Mouse (Mus musculus) gastrocnemius, postnatal 25 days (tissue): ENCODE measurements around the gene Gm4201. TPM values are rescaled to one million over a fixed set of nuclear protein-coding genes. Genes with fewer than 3 reads are reported as not detected.
"Not testable (repeated sequence)": the region's sequence is repeated elsewhere in the genome, so short reads cannot be mapped to it uniquely, and the experiment has no call there.

ENCODE experiments used
- DNase-seq: peaks from one replicate; pipeline ENCODE4 v3.0.0; 2022
- long read RNA-seq, 2 experiments: library from polyadenylated mRNA; stranded (forward); transcript quantifications; one replicate each; pipeline ENCODE4 v2.0.0; 2021
- total RNA-seq, 2 experiments: library from RNA; stranded (reverse); gene quantifications; 1 replicate in 1 of 2; 2 replicates in 1 of 2; pipeline ENCODE4 v1.2.3; 2021

The Gm4201 gene
- not detected for total RNA-seq
- long read RNA-seq, experiment 1: 0 reads
- long read RNA-seq, experiment 2: 0 reads

DNA sequence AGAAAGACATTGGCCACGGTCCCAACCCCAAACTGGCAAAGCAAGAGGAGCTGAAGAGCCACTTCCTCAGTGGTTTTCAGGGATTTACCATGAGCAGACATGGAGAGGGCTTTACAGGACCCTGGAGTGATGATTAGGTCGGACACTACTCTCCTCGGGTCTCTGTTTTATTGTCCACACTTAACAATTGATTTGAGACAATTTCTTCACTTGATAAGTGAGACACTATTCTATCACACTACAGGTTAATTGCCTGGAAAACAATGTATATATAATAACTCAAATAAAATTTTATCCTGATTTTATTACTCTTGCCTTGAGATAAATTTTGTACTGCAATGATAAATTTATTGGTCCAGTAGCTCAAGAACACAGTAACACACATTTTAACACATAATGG, at the start of gene Gm4201:
Gene Gm4201 (minus strand): TSS at position 101 of the 400 bp plus-strand sequence.
- not testable (repeated sequence) for DNase-seq

GRCm38 (mm10) chr7:22588027-22588426, 22.9 kb upstream of the Gm4201 start, which contains the start of gene Gm4565:
TSS of gene Gm4565 (minus strand) at chr7:22588127.
- not testable (repeated sequence) for DNase-seq

DNA sequence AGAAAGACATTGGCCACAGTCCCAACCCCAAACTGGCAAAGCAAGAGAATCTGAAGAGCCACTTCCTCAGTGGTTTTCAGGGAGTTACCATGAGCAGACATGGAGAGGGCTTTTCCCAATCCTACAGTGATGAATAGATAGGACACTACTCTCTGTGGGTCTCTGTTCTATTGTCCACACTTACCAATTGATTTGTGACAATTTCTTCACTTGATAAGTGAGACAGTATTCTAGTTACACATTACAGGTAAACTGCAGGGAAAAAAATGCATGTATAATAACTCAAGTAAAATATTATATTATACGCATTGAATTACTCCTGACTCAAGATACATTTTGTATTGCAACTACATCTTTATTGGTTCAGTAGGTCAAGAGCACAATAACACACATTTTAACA, 30.4 kb downstream of the Gm4201 start, which contains the start of gene Gm8677:
Gene Gm8677 (minus strand): TSS at position 101 of the 400 bp plus-strand sequence.
- DNase-seq: not testable (repeated sequence)

- not testable (repeated sequence) for DNase-seq
Measured at GRCm38 (mm10) chr7:22522667-22523066, 42.5 kb downstream of the Gm4201 start, which contains the start of gene Vmn1r152. TSS of gene Vmn1r152 (plus strand) at chr7:22522967.

Other genes starting within 250 kb of the Gm4201 start
- not detected for gene Gm4187, start 235.6 kb downstream of the Gm4201 start, total RNA-seq
- not detected for gene Gm8660, start 194.3 kb downstream of the Gm4201 start, total RNA-seq
- gene Vmn1r148, start 151.8 kb downstream of the Gm4201 start, total RNA-seq: not detected
- not detected for gene Vmn1r149, start 127.1 kb downstream of the Gm4201 start, total RNA-seq
- not detected for gene Gm10665, start 101.3 kb downstream of the Gm4201 start, total RNA-seq
- not detected for gene Vmn1r151, start 65.7 kb downstream of the Gm4201 start, total RNA-seq
- gene Vmn1r152, start 42.4 kb downstream of the Gm4201 start, total RNA-seq: not detected
- not detected for gene Gm8677, start 30.5 kb downstream of the Gm4201 start, total RNA-seq
- not detected for gene Gm4565, start 22.8 kb upstream of the Gm4201 start, total RNA-seq
- gene Vmn1r155, start 92.7 kb upstream of the Gm4201 start, total RNA-seq: not detected
- not detected for gene Gm8693, start 127.0 kb upstream of the Gm4201 start, total RNA-seq
- not detected for gene Gm4567, start 154.4 kb upstream of the Gm4201 start, total RNA-seq
- not detected for gene Vmn1r157, start 196.4 kb upstream of the Gm4201 start, total RNA-seq
- not detected for gene Vmn1r158, start 225.4 kb upstream of the Gm4201 start, total RNA-seq